ENCODE assay signal across 30 mouse cellular contexts in the genomic region with DNA sequence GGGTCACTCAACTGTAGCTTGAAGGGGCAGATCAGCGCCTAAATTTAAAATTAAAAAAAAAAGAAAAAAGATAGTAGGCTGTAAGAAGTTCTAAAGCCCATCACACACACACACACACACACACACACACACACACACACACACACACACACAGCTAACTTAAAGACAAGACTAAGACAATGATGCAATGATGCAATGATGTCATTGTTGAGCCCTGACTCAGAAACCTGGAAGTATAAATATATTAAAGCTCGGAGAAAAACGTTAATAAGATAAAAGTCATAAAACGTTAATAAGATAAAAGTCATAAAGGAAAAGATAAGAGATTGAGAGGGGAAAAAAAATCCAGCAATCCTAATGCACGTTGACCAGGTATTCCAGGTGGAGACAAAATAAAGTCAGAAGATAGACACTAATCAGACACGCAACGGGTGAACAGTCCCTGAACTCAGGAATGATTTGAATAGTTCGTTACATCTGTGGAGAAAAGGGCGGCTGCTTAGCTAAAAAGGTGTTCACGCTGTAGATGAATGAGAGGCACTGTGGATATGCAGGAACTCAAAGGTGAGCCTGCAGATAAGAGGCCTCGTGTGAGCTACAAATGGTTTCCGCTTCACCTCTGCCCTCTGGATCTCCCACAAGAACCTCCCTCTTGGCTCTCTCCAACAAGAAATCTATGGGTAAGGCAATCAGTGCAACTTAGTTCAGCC. TPM values are rescaled to one million over a fixed set of nuclear protein-coding genes. Genes with fewer than 3 reads are reported as not detected.
A peak's percentile ranks its signal among the peaks of the same experiment; 100 is the strongest.
DNase-seq lines count a peak whose midpoint lies in the region; ATAC-seq lines count a peak whose summit lies in the region.
"Had no signal": no experiment of that assay in that cellular context is flagged by ENCODE, and none has a peak within 500 bp of the region (broad histone marks: within the 10 kb centered on the region; RNA-seq: fewer than 3 reads in every experiment).

No protein-coding gene starts in this region.

- H3K36me3 ChIP-seq in hindbrain, embryonic 10.5 days = no peaks in the 10 kb centered on the region
- H3K36me3 ChIP-seq in hindbrain, embryonic 12.5 days = no peaks in the 10 kb centered on the region
- H3K36me3 ChIP-seq in midbrain, embryonic 14.5 days (ENCODE audit: control insufficient read depth, insufficient read depth, low read length) = no peaks in the 10 kb centered on the region
- no peaks in the 10 kb centered on the region for H3K36me3 ChIP-seq in midbrain, embryonic 16.5 days (ENCODE audit: control insufficient read depth, insufficient read depth, low read length)
- no peaks in the 10 kb centered on the region for H3K36me3 ChIP-seq in intestine, embryonic 16.5 days (ENCODE audit: control insufficient read depth, insufficient read depth, low read length)
- H3K36me3 ChIP-seq in stomach, embryonic 16.5 days (ENCODE audit: control insufficient read depth, insufficient read depth, low read length) = no peaks in the 10 kb centered on the region
- H3K36me3 ChIP-seq: embryonic facial prominence, embryonic 12.5 days; forebrain, embryonic 10.5 days; hindbrain, embryonic 15.5 days; lung, embryonic 15.5 days; neural tube, embryonic 12.5 days; stomach, embryonic 15.5 days had no signal

- 75% methylated on average over 12 of the region's 12 CpGs for WGBS in hindbrain, embryonic 10.5 days
- WGBS in hindbrain, embryonic 12.5 days = 65% methylated on average over 12 of the region's 12 CpGs
- 60% methylated on average over 12 of the region's 12 CpGs for WGBS in midbrain, embryonic 14.5 days
- 59% methylated on average over 12 of the region's 12 CpGs for WGBS in midbrain, embryonic 16.5 days
- 53% methylated on average over 12 of the region's 12 CpGs for WGBS in intestine, embryonic 16.5 days
- 60% methylated on average over 12 of the region's 12 CpGs for WGBS in stomach, embryonic 16.5 days

- H3K4me2 ChIP-seq in hindbrain, embryonic 12.5 days (replicated peaks) = no peak overlapping the region
- H3K4me2 ChIP-seq in midbrain, embryonic 14.5 days (ENCODE audit: low read length) = no peak overlapping the region
- no peak overlapping the region for H3K4me2 ChIP-seq in midbrain, embryonic 16.5 days (ENCODE audit: low read length)
- H3K4me2 ChIP-seq in intestine, embryonic 16.5 days (ENCODE audit: low read depth, low read length) = no peak overlapping the region
- H3K4me2 ChIP-seq in stomach, embryonic 16.5 days (ENCODE audit: low read depth, low read length) = no peak overlapping the region
- H3K4me2 ChIP-seq: embryonic facial prominence, embryonic 12.5 days; heart, embryonic 11.5 days; hindbrain, embryonic 15.5 days; lung, embryonic 15.5 days; midbrain, embryonic 11.5 days; neural tube, embryonic 12.5 days; stomach, embryonic 15.5 days had no signal

- H3K9me3 ChIP-seq in hindbrain, embryonic 10.5 days = no peaks in the 10 kb centered on the region
- no peaks in the 10 kb centered on the region for H3K9me3 ChIP-seq in hindbrain, embryonic 12.5 days (replicated peaks)
- H3K9me3 ChIP-seq in midbrain, embryonic 14.5 days (ENCODE audit: control insufficient read depth, low read length) = no peaks in the 10 kb centered on the region
- no peaks in the 10 kb centered on the region for H3K9me3 ChIP-seq in midbrain, embryonic 16.5 days (replicated peaks; ENCODE audit: control insufficient read depth, low read length, poor library complexity, severe bottlenecking)
- H3K9me3 ChIP-seq in intestine, embryonic 16.5 days (ENCODE audit: control insufficient read depth, low read length) = no peaks in the 10 kb centered on the region
- H3K9me3 ChIP-seq in stomach, embryonic 16.5 days (replicated peaks; ENCODE audit: control insufficient read depth, low read length) = no peaks in the 10 kb centered on the region
- H3K9me3 ChIP-seq: embryonic facial prominence, embryonic 12.5 days; forebrain, embryonic 10.5 days; hindbrain, embryonic 15.5 days; lung, embryonic 15.5 days; neural tube, embryonic 12.5 days; stomach, embryonic 15.5 days had no signal

- peaks cover 17% of the 10 kb centered on the region for H3K4me1 ChIP-seq in hindbrain, embryonic 10.5 days (replicated peaks)
- peaks cover 5% of the 10 kb centered on the region; the same call in 1 of the 2 replicates for H3K4me1 ChIP-seq in hindbrain, embryonic 12.5 days
- peaks cover 6% of the 10 kb centered on the region; the same call in 1 of the 2 replicates for H3K4me1 ChIP-seq in midbrain, embryonic 14.5 days (ENCODE audit: control insufficient read depth, insufficient read depth, low read length)
- H3K4me1 ChIP-seq in midbrain, embryonic 16.5 days (ENCODE audit: control insufficient read depth, insufficient read depth, low read length) = no peaks in the 10 kb centered on the region
- H3K4me1 ChIP-seq in intestine, embryonic 16.5 days (ENCODE audit: control insufficient read depth, insufficient read depth, low read length) = 0 out of 2 replicates have a peak, but pooled peaks cover 6% of the 10 kb centered on the region
- H3K4me1 ChIP-seq in stomach, embryonic 16.5 days (ENCODE audit: control insufficient read depth, insufficient read depth, low read length) = no peaks in the 10 kb centered on the region
- H3K4me1 ChIP-seq: embryonic facial prominence, embryonic 12.5 days; lung, embryonic 15.5 days; stomach, embryonic 15.5 days had no signal

- DNase-seq in hindbrain, embryonic 10.5 days (ENCODE audit: low spot score) = no peak
- DNase-seq in midbrain, embryonic 14.5 days = no peak
- no peak for DNase-seq in adrenal gland, adult (ENCODE audit: inconsistent age in 2 of 2, low spot score in 1 of 2)
- DNase-seq: adrenal gland, adult 2 months; B cell, adult 2 months; cerebellum, adult 8-10 months; cerebellum, postnatal 25 days; gastrocnemius, adult 2 months; gastrocnemius, postnatal 36 days; heart, adult 18-20 months; heart, postnatal 36 days; kidney, adult 11 months; kidney, postnatal 14 days; layer of hippocampus, adult 9-11 months; liver; thymus, postnatal 4 days had no signal

- no peak for ATAC-seq in hindbrain, embryonic 12.5 days (ENCODE audit: low FRiP score)
- no peak for ATAC-seq in midbrain, embryonic 14.5 days (ENCODE audit: low FRiP score, low TSS enrichment)
- no peak for ATAC-seq in midbrain, embryonic 16.5 days
- ATAC-seq in intestine, embryonic 16.5 days = peak; percentile 97
- ATAC-seq in stomach, embryonic 16.5 days (ENCODE audit: insufficient read depth, low FRiP score) = peak; percentile 44; the same call in 1 of the 2 replicates

- H3K4me3 ChIP-seq in hindbrain, embryonic 10.5 days = no peak overlapping the region
- H3K4me3 ChIP-seq in hindbrain, embryonic 12.5 days = no peak overlapping the region
- no peak overlapping the region for H3K4me3 ChIP-seq in midbrain, embryonic 14.5 days (replicated peaks; ENCODE audit: low read depth, low read length)
- no peak overlapping the region for H3K4me3 ChIP-seq in midbrain, embryonic 16.5 days (ENCODE audit: low read depth, low read length)
- no peak overlapping the region for H3K4me3 ChIP-seq in intestine, embryonic 16.5 days (ENCODE audit: low read length)
- H3K4me3 ChIP-seq in stomach, embryonic 16.5 days (replicated peaks; ENCODE audit: low read length) = no peak overlapping the region
- H3K4me3 ChIP-seq: embryonic facial prominence, embryonic 12.5 days; forebrain, embryonic 10.5 days; gastrocnemius, adult 2 months; hindbrain, embryonic 15.5 days; lung, embryonic 15.5 days; neural tube, embryonic 12.5 days; stomach, embryonic 15.5 days had no signal

- peak overlapping the region; percentile 64; the same call in 1 of the 2 replicates for H3K27ac ChIP-seq in hindbrain, embryonic 10.5 days
- H3K27ac ChIP-seq in hindbrain, embryonic 12.5 days = no peak overlapping the region
- H3K27ac ChIP-seq in midbrain, embryonic 14.5 days (replicated peaks; ENCODE audit: low read depth, low read length) = 0 out of 2 replicates have a peak overlapping the region, but pooled peaks have one; percentile 1
- H3K27ac ChIP-seq in midbrain, embryonic 16.5 days (ENCODE audit: low read length) = no peak overlapping the region
- H3K27ac ChIP-seq in intestine, embryonic 16.5 days (ENCODE audit: low read length) = peak overlapping the region; percentile 82
- no peak overlapping the region for H3K27ac ChIP-seq in stomach, embryonic 16.5 days (ENCODE audit: low read length)
- H3K27ac ChIP-seq: embryonic facial prominence, embryonic 12.5 days; forebrain, embryonic 10.5 days; gastrocnemius, adult 2 months; hindbrain, embryonic 15.5 days; lung, embryonic 15.5 days; neural tube, embryonic 12.5 days; stomach, embryonic 15.5 days had no signal

- no peaks in the 10 kb centered on the region for H3K27me3 ChIP-seq in hindbrain, embryonic 10.5 days (ENCODE audit: insufficient read depth, poor library complexity, severe bottlenecking)
- no peaks in the 10 kb centered on the region for H3K27me3 ChIP-seq in hindbrain, embryonic 12.5 days
- H3K27me3 ChIP-seq in midbrain, embryonic 14.5 days (ENCODE audit: control insufficient read depth, insufficient read depth, low read length) = no peaks in the 10 kb centered on the region
- H3K27me3 ChIP-seq in midbrain, embryonic 16.5 days (ENCODE audit: control insufficient read depth, insufficient read depth, low read depth, low read length) = no peaks in the 10 kb centered on the region
- no peaks in the 10 kb centered on the region for H3K27me3 ChIP-seq in intestine, embryonic 16.5 days (replicated peaks; ENCODE audit: control insufficient read depth, insufficient read depth, low read length)
- no peaks in the 10 kb centered on the region for H3K27me3 ChIP-seq in stomach, embryonic 16.5 days (ENCODE audit: control insufficient read depth, insufficient read depth, low read length)
- H3K27me3 ChIP-seq: embryonic facial prominence, embryonic 12.5 days; lung, embryonic 15.5 days; neural tube, embryonic 12.5 days; stomach, embryonic 15.5 days had no signal

- H3K9ac ChIP-seq in hindbrain, embryonic 12.5 days = no peak overlapping the region
- H3K9ac ChIP-seq in midbrain, embryonic 14.5 days (replicated peaks; ENCODE audit: low read length) = no peak overlapping the region
- H3K9ac ChIP-seq in midbrain, embryonic 16.5 days (ENCODE audit: low read depth, low read length) = no peak overlapping the region
- 0 out of 2 replicates have a peak overlapping the region, but pooled peaks have one; percentile 43 for H3K9ac ChIP-seq in intestine, embryonic 16.5 days (ENCODE audit: low read depth, low read length)
- H3K9ac ChIP-seq in stomach, embryonic 16.5 days (ENCODE audit: low read length) = no peak overlapping the region
- H3K9ac ChIP-seq: embryonic facial prominence, embryonic 12.5 days; hindbrain, embryonic 15.5 days; lung, embryonic 15.5 days; neural tube, embryonic 12.5 days; stomach, embryonic 15.5 days had no signal

RNA-seq across cellular contexts. Expression of a gene that starts 31.3 kb away (rescaled TPM):
- polyA plus RNA-seq in hindbrain, embryonic 10.5 days (2016; fragmentation: Nextera tagmentation; extraction: Ambion mirVana) = 257 and 263 TPM in 2 replicates
- 223 and 252 TPM in 2 replicates for polyA plus RNA-seq in hindbrain, embryonic 12.5 days (2016; fragmentation: Nextera tagmentation; extraction: Ambion mirVana)
- 144 and 175 TPM in 2 replicates for polyA plus RNA-seq in midbrain, embryonic 14.5 days (2014; fragmentation: Nextera tagmentation; extraction: Ambion mirVana)
- polyA plus RNA-seq in midbrain, embryonic 16.5 days (2015; fragmentation: Nextera tagmentation; extraction: Ambion mirVana) = 118 and 137 TPM in 2 replicates
- 156 and 159 TPM in 2 replicates for polyA plus RNA-seq in intestine, embryonic 16.5 days (2015; fragmentation: Nextera tagmentation; extraction: Ambion mirVana)
- polyA plus RNA-seq in stomach, embryonic 16.5 days (2015; fragmentation: Nextera tagmentation; extraction: Ambion mirVana) = 138 and 150 TPM in 2 replicates

RNA-seq across cellular contexts. Expression of a gene that starts 43.2 kb away (rescaled TPM):
- 0.16 and 0.30 TPM in 2 replicates for polyA plus RNA-seq in hindbrain, embryonic 10.5 days (2016; fragmentation: Nextera tagmentation; extraction: Ambion mirVana)
- polyA plus RNA-seq in hindbrain, embryonic 12.5 days (2016; fragmentation: Nextera tagmentation; extraction: Ambion mirVana) = 0.20 and 0.41 TPM in 2 replicates
- 1.6 and 3.0 TPM in 2 replicates for polyA plus RNA-seq in midbrain, embryonic 14.5 days (2014; fragmentation: Nextera tagmentation; extraction: Ambion mirVana)
- polyA plus RNA-seq in midbrain, embryonic 16.5 days (2015; fragmentation: Nextera tagmentation; extraction: Ambion mirVana) = 4.6 and 8.3 TPM in 2 replicates
- 0.09 TPM in 2 replicates for polyA plus RNA-seq in intestine, embryonic 16.5 days (2015; fragmentation: Nextera tagmentation; extraction: Ambion mirVana)
- polyA plus RNA-seq in stomach, embryonic 16.5 days (2015; fragmentation: Nextera tagmentation; extraction: Ambion mirVana) = 0.19 and 0.34 TPM in 2 replicates
- polyA plus RNA-seq: heart, embryonic 11.5 days; kidney, embryonic 14.5 days; liver, embryonic 16.5 days; midbrain, embryonic 11.5 days had no signal

Comparison
In these comparisons a context has a peak if more than half of its experiments do, and no peak if none do; other contexts are left out.
1. H3K27ac ChIP-seq: peak in hindbrain, embryonic 10.5 days (single experiment), midbrain, embryonic 14.5 days (single experiment) and intestine, embryonic 16.5 days (single experiment); none in hindbrain, embryonic 12.5 days (single experiment), midbrain, embryonic 16.5 days (single experiment) and stomach, embryonic 16.5 days (single experiment).
2. ATAC-seq: peak in intestine, embryonic 16.5 days (single experiment) and stomach, embryonic 16.5 days (single experiment); none in hindbrain, embryonic 12.5 days (single experiment), midbrain, embryonic 14.5 days (single experiment) and midbrain, embryonic 16.5 days (single experiment).